In the genomic region with DNA sequence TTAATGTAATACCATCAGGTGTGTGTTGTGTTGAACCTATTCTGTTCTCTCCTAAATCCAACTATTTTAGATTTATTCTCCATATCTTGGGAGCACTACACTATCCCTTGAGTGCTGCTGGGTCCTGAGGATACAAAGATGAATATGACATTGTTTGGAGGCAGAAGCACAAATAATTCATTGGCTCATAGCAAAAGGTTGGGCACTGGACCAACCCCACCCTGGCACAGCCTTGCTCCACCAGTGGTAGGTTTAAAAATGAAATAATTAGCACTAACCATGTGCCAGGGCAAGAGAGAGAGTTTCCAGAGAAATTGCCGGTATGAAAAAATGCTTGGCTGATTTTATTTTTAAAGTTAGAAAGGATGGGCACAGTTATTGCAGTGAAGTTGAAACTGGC, we compare ENCODE assay signal across 22 mouse cellular contexts. TPM values are rescaled to one million over a fixed set of nuclear protein-coding genes. Genes with fewer than 3 reads are reported as not detected.
DNase-seq lines count a peak whose midpoint lies in the region; ATAC-seq and TF ChIP-seq lines count a peak whose summit lies in the region.
"Had no signal": no experiment of that assay in that cellular context is flagged by ENCODE, and none has a peak within 500 bp of the region (broad histone marks: within the 10 kb centered on the region; RNA-seq: fewer than 3 reads in every experiment).

No protein-coding gene starts in this region.

- no peak for TF ChIP-seq CTCF in lung, adult 2 months (IDR thresholded peaks at IDR 0.05; ENCODE audit: insufficient read depth, low read length)
- no peak for TF ChIP-seq CTCF in cortical plate, adult 2 months (IDR thresholded peaks at IDR 0.05; ENCODE audit: extremely low read depth, insufficient read depth, low read length)

- peaks cover 14% of the 10 kb centered on the region for H3K4me1 ChIP-seq in embryonic facial prominence, embryonic 13.5 days
- H3K4me1 ChIP-seq in embryonic facial prominence, embryonic 10.5 days: peaks cover 6% of the 10 kb centered on the region; the same call in 1 of the 2 replicates
- H3K4me1 ChIP-seq in heart, embryonic 10.5 days: no peaks in the 10 kb centered on the region
- peaks cover 33% of the 10 kb centered on the region for H3K4me1 ChIP-seq in lung, embryonic 15.5 days
- no peaks in the 10 kb centered on the region for H3K4me1 ChIP-seq in lung, adult 2 months (ENCODE audit: control insufficient read depth, insufficient read depth, low read length)
- H3K4me1 ChIP-seq in cortical plate, adult 2 months (ENCODE audit: control insufficient read depth, insufficient read depth, low read length): 0 out of 2 replicates have a peak, but pooled peaks cover 3% of the 10 kb centered on the region
- H3K4me1 ChIP-seq: heart, embryonic 12.5 days; intestine, embryonic 15.5 days; liver, embryonic 13.5 days; midbrain, embryonic 12.5 days had no signal

- H3K9ac ChIP-seq in embryonic facial prominence, embryonic 13.5 days: 0 out of 2 replicates have a peak overlapping the region, but pooled peaks have one; percentile 6
- H3K9ac ChIP-seq in lung, embryonic 15.5 days: no peak overlapping the region
- H3K9ac ChIP-seq: embryonic facial prominence, embryonic 12.5 days; heart, embryonic 12.5 days; intestine, embryonic 15.5 days; limb, embryonic 12.5 days; liver, embryonic 13.5 days; lung, embryonic 14.5 days had no signal

- no peaks in the 10 kb centered on the region for H3K36me3 ChIP-seq in embryonic facial prominence, embryonic 13.5 days
- H3K36me3 ChIP-seq in embryonic facial prominence, embryonic 10.5 days (replicated peaks): no peaks in the 10 kb centered on the region
- no peaks in the 10 kb centered on the region for H3K36me3 ChIP-seq in heart, embryonic 10.5 days
- H3K36me3 ChIP-seq in lung, embryonic 15.5 days: no peaks in the 10 kb centered on the region
- H3K36me3 ChIP-seq: embryonic facial prominence, embryonic 12.5 days; heart, embryonic 12.5 days; hindbrain, embryonic 10.5 days; intestine, embryonic 15.5 days; limb, embryonic 12.5 days; liver, embryonic 13.5 days; midbrain, embryonic 12.5 days had no signal

- no peaks in the 10 kb centered on the region for H3K9me3 ChIP-seq in embryonic facial prominence, embryonic 13.5 days
- H3K9me3 ChIP-seq in embryonic facial prominence, embryonic 10.5 days: no peaks in the 10 kb centered on the region
- H3K9me3 ChIP-seq in heart, embryonic 10.5 days: no peaks in the 10 kb centered on the region
- no peaks in the 10 kb centered on the region for H3K9me3 ChIP-seq in lung, embryonic 15.5 days
- H3K9me3 ChIP-seq: embryonic facial prominence, embryonic 12.5 days; heart, embryonic 12.5 days; hindbrain, embryonic 10.5 days; intestine, embryonic 15.5 days; limb, embryonic 12.5 days; liver, embryonic 13.5 days; midbrain, embryonic 12.5 days had no signal

- no peak overlapping the region for H3K27ac ChIP-seq in embryonic facial prominence, embryonic 13.5 days
- H3K27ac ChIP-seq in embryonic facial prominence, embryonic 10.5 days (replicated peaks): no peak overlapping the region
- no peak overlapping the region for H3K27ac ChIP-seq in heart, embryonic 10.5 days
- peak overlapping the region; percentile 60 for H3K27ac ChIP-seq in lung, embryonic 15.5 days
- peak overlapping the region; percentile 61; the same call in 1 of the 2 replicates for H3K27ac ChIP-seq in cortical plate, adult 2 months (ENCODE audit: insufficient read depth, low read length)
- H3K27ac ChIP-seq: embryonic facial prominence, embryonic 12.5 days; hindbrain, embryonic 10.5 days; intestine, embryonic 15.5 days; limb, embryonic 12.5 days; liver, embryonic 13.5 days; midbrain, embryonic 12.5 days had no signal

- no peak for DNase-seq in embryonic facial prominence, embryonic 10.5 days (ENCODE audit: low spot score)
- DNase-seq in heart, embryonic 10.5 days (ENCODE audit: low spot score): peak; percentile 16
- no peak for DNase-seq in heart, adult 9 months (ENCODE audit: low spot score in 2 of 2)
- DNase-seq in lung, adult 2 months: no peak
- no peak for DNase-seq in kidney, adult 18-20 months
- DNase-seq: liver, embryonic 13.5 days; right cerebral cortex, postnatal 25 days; spleen, adult 18-20 months had no signal

- no peak for TF ChIP-seq POLR2A in lung, adult 2 months (IDR thresholded peaks at IDR 0.05; ENCODE audit: borderline replicate concordance, extremely low read depth, low read depth, low read length)
- no peak for TF ChIP-seq POLR2A in cortical plate, adult 2 months (IDR thresholded peaks at IDR 0.05; ENCODE audit: extremely low read depth, insufficient read depth, low read length)

- no peak overlapping the region for H3K4me3 ChIP-seq in embryonic facial prominence, embryonic 13.5 days
- no peak overlapping the region for H3K4me3 ChIP-seq in embryonic facial prominence, embryonic 10.5 days
- no peak overlapping the region for H3K4me3 ChIP-seq in heart, embryonic 10.5 days
- no peak overlapping the region for H3K4me3 ChIP-seq in lung, embryonic 15.5 days
- no peak overlapping the region for H3K4me3 ChIP-seq in lung, adult 2 months (replicated peaks; ENCODE audit: extremely low read depth, low read depth, low read length)
- no peak overlapping the region for H3K4me3 ChIP-seq in cortical plate, adult 2 months (ENCODE audit: insufficient read depth, low read length)
- H3K4me3 ChIP-seq: embryonic facial prominence, embryonic 12.5 days; erythroblast, embryonic 14.5 days; heart, embryonic 12.5 days; hindbrain, embryonic 10.5 days; intestine, embryonic 15.5 days; limb, embryonic 12.5 days; liver, embryonic 13.5 days; midbrain, embryonic 12.5 days had no signal

- WGBS in embryonic facial prominence, embryonic 13.5 days: 75% methylated on average over 1 of the region's 1 CpGs
- 93% methylated on average over 1 of the region's 1 CpGs for WGBS in embryonic facial prominence, embryonic 10.5 days
- WGBS in heart, embryonic 10.5 days: 85% methylated on average over 1 of the region's 1 CpGs
- 71% methylated on average over 1 of the region's 1 CpGs for WGBS in lung, embryonic 15.5 days
- WGBS in lung, adult 2 months: 51% methylated on average over 1 of the region's 1 CpGs

- H3K4me2 ChIP-seq in embryonic facial prominence, embryonic 13.5 days: no peak overlapping the region
- no peak overlapping the region for H3K4me2 ChIP-seq in lung, embryonic 15.5 days
- H3K4me2 ChIP-seq: embryonic facial prominence, embryonic 12.5 days; heart, embryonic 12.5 days; intestine, embryonic 15.5 days; limb, embryonic 12.5 days; liver, embryonic 13.5 days; lung, embryonic 14.5 days; midbrain, embryonic 12.5 days had no signal

- ATAC-seq in embryonic facial prominence, embryonic 13.5 days (ENCODE audit: insufficient number of reproducible peaks, insufficient read depth, low FRiP score, low TSS enrichment, low read depth): no peak
- ATAC-seq in lung, embryonic 15.5 days (ENCODE audit: borderline replicate concordance, extremely low read depth, low FRiP score, low TSS enrichment): no peak

- H3K27me3 ChIP-seq in embryonic facial prominence, embryonic 13.5 days: peaks cover 3% of the 10 kb centered on the region; the same call in 1 of the 2 replicates
- no peaks in the 10 kb centered on the region for H3K27me3 ChIP-seq in embryonic facial prominence, embryonic 10.5 days (replicated peaks; ENCODE audit: low read depth, poor library complexity, severe bottlenecking)
- H3K27me3 ChIP-seq in heart, embryonic 10.5 days (ENCODE audit: insufficient read depth, poor library complexity, severe bottlenecking): no peaks in the 10 kb centered on the region
- H3K27me3 ChIP-seq in lung, embryonic 15.5 days: no peaks in the 10 kb centered on the region
- H3K27me3 ChIP-seq: embryonic facial prominence, embryonic 12.5 days; intestine, embryonic 15.5 days; liver, embryonic 13.5 days; midbrain, embryonic 12.5 days had no signal

RNA-seq across cellular contexts. Expression of gene Lap3, which starts 19.7 kb away (rescaled TPM):
- 70.6 and 76.0 TPM in 2 replicates for polyA plus RNA-seq in embryonic facial prominence, embryonic 13.5 days (2015; fragmentation: Nextera tagmentation; extraction: Ambion mirVana)
- polyA plus RNA-seq in embryonic facial prominence, embryonic 10.5 days (2016; fragmentation: Nextera tagmentation; extraction: Ambion mirVana): 112 and 115 TPM in 2 replicates
- 96.1 and 96.5 TPM in 2 replicates for polyA plus RNA-seq in heart, embryonic 10.5 days (2016; fragmentation: Nextera tagmentation; extraction: Ambion mirVana)
- polyA plus RNA-seq in lung, embryonic 15.5 days (2015; fragmentation: Nextera tagmentation; extraction: Ambion mirVana): 94.9 and 100 TPM in 2 replicates
- 9.9 and 14.7 TPM in 2 replicates for polyA plus RNA-seq in lung, adult 2 months (2012; rRNA removed)
- 50.7 and 57.8 TPM in 2 replicates for polyA plus RNA-seq in cortical plate, adult 2 months (2012; rRNA removed)

RNA-seq across cellular contexts. Expression of gene Clrn2, which starts 20.0 kb away (rescaled TPM):
- not detected in 2 replicates for polyA plus RNA-seq in embryonic facial prominence, embryonic 13.5 days (2015; fragmentation: Nextera tagmentation; extraction: Ambion mirVana)
- polyA plus RNA-seq in embryonic facial prominence, embryonic 10.5 days (2016; fragmentation: Nextera tagmentation; extraction: Ambion mirVana): not detected in 2 replicates
- not detected in 2 replicates for polyA plus RNA-seq in heart, embryonic 10.5 days (2016; fragmentation: Nextera tagmentation; extraction: Ambion mirVana)
- polyA plus RNA-seq in lung, embryonic 15.5 days (2015; fragmentation: Nextera tagmentation; extraction: Ambion mirVana): not detected in 2 replicates
- polyA plus RNA-seq in lung, adult 2 months (2012; rRNA removed): not detected in 2 replicates
- 0.25 and 0.52 TPM in 2 replicates for polyA plus RNA-seq in cortical plate, adult 2 months (2012; rRNA removed)
- polyA plus RNA-seq: embryonic facial prominence, embryonic 12.5 days; erythroblast, embryonic 14.5 days; heart, embryonic 12.5 days; intestine, embryonic 15.5 days; liver, embryonic 13.5 days; lung, embryonic 14.5 days; neural tube, embryonic 11.5 days; testis, adult 2 months; urinary bladder, adult 2 months had no signal

RNA-seq across cellular contexts. Expression of gene Qdpr, which starts 23.5 kb away (rescaled TPM):
- polyA plus RNA-seq in embryonic facial prominence, embryonic 13.5 days (2015; fragmentation: Nextera tagmentation; extraction: Ambion mirVana): 135 and 139 TPM in 2 replicates
- polyA plus RNA-seq in embryonic facial prominence, embryonic 10.5 days (2016; fragmentation: Nextera tagmentation; extraction: Ambion mirVana): 127 and 130 TPM in 2 replicates
- polyA plus RNA-seq in heart, embryonic 10.5 days (2016; fragmentation: Nextera tagmentation; extraction: Ambion mirVana): 110 and 116 TPM in 2 replicates
- polyA plus RNA-seq in lung, embryonic 15.5 days (2015; fragmentation: Nextera tagmentation; extraction: Ambion mirVana): 136 TPM in 2 replicates
- polyA plus RNA-seq in lung, adult 2 months (2012; rRNA removed): 54.9 and 57.6 TPM in 2 replicates
- polyA plus RNA-seq in cortical plate, adult 2 months (2012; rRNA removed): 304 and 318 TPM in 2 replicates

RNA-seq across cellular contexts. Expression of gene Med28, which starts 46.5 kb away (rescaled TPM):
- polyA plus RNA-seq in embryonic facial prominence, embryonic 13.5 days (2015; fragmentation: Nextera tagmentation; extraction: Ambion mirVana): 247 and 255 TPM in 2 replicates
- 296 and 298 TPM in 2 replicates for polyA plus RNA-seq in embryonic facial prominence, embryonic 10.5 days (2016; fragmentation: Nextera tagmentation; extraction: Ambion mirVana)
- polyA plus RNA-seq in heart, embryonic 10.5 days (2016; fragmentation: Nextera tagmentation; extraction: Ambion mirVana): 229 and 242 TPM in 2 replicates
- 226 and 241 TPM in 2 replicates for polyA plus RNA-seq in lung, embryonic 15.5 days (2015; fragmentation: Nextera tagmentation; extraction: Ambion mirVana)
- 96.6 and 99.9 TPM in 2 replicates for polyA plus RNA-seq in lung, adult 2 months (2012; rRNA removed)
- 128 and 130 TPM in 2 replicates for polyA plus RNA-seq in cortical plate, adult 2 months (2012; rRNA removed)

Comparison
In these comparisons a context has a peak if more than half of its experiments do, and no peak if none do; other contexts are left out.
1. H3K27ac ChIP-seq: peak in lung, embryonic 15.5 days (single experiment) and cortical plate, adult 2 months (single experiment); none in embryonic facial prominence, embryonic 13.5 days (single experiment), embryonic facial prominence, embryonic 10.5 days (single experiment) and heart, embryonic 10.5 days (single experiment).